Mouse (Mus musculus) liver, embryonic 14.5 days (tissue): ENCODE data around the gene Fam214a.

Source experiments
- CTCF ChIP-seq: IDR thresholded peaks from 2 replicates; pipeline ENCODE4 v1.5.1; 2016; ENCODE audit warnings: antibody characterized with exemption, low read depth, control low read depth
- EP300 ChIP-seq: IDR thresholded peaks from 2 replicates; pipeline ENCODE4 v1.6.1; 2016; ENCODE audit warnings: antibody characterized with exemption, low read depth

GRCm38 (mm10) chr9:74909245-74909644 lies 43.4 kb upstream of the Fam214a start:
- TF ChIP-seq CTCF, result no peak
- no peak for TF ChIP-seq EP300
